Mouse (Mus musculus): ENCODE results near the gene Strap.

GRCm38 (mm10) chr6:137772918-137773636 lies 38.2 kb downstream of the Strap start:
- no peak for TF ChIP-seq POLR2A (IDR thresholded peaks at IDR 0.05; ENCODE audit: borderline replicate concordance, extremely low read depth, insufficient read depth, insufficient read length, poor library complexity, severe bottlenecking)
- no peak for TF ChIP-seq CTCF (IDR thresholded peaks at IDR 0.05; ENCODE audit: borderline replicate concordance, extremely low read depth, insufficient read depth, insufficient read length)

Data from brain, embryonic 14.5 days (tissue).